Mouse (Mus musculus) frontal cortex, postnatal 36 days (tissue): ENCODE data around the gene Matn4.

ENCODE experiments used
- DNase-seq, 2 experiments: peaks; one replicate each; pipeline ENCODE4 v3.0.0; 2022; ENCODE audit warnings: low spot score in 2 of 2

The Matn4 gene

GRCm38 (mm10) chr2:164405060-164405459, at the start of gene Matn4:
Gene Matn4 (minus strand): TSS chr2:164405160.
- DNase-seq, result no peak

DNA sequence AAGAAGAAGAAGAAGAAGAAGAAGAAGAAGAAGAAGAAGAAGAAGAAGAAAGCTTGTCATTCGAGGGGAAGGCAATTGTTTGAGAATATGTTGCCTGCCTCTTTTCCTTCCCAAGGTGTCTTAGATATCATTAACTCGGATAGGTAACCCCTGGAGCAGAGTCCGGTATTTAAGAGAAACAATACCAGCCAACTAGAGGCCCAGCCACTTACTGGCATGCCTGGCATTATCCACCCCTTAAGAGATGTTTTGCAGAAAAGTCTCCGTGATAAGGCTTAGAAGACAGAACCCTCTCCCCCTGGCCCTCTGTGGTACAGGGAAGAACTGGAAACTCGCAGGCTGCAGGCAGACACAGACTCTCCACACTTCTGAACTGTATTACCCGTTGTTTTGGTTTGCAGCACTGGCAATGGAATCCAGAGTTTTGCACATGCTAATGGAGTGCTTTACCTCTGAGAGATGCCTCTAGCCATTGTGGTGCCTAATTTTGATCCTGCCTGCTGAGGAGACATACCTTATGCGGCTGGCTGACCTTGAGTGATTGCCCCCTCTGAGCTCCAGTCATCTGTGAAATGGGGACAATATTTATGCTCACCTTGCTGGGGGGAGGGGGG, 49.0 kb upstream of the Matn4 start:
- DNase-seq, result no peak

- DNase-seq, result no peak
These were observed 48.2 kb upstream of the Matn4 start for GRCm38 (mm10) chr2:164453047-164453757.

- DNase-seq, result no peak
These were observed 47.2 kb upstream of the Matn4 start for GRCm38 (mm10) chr2:164452000-164452676.

DNA sequence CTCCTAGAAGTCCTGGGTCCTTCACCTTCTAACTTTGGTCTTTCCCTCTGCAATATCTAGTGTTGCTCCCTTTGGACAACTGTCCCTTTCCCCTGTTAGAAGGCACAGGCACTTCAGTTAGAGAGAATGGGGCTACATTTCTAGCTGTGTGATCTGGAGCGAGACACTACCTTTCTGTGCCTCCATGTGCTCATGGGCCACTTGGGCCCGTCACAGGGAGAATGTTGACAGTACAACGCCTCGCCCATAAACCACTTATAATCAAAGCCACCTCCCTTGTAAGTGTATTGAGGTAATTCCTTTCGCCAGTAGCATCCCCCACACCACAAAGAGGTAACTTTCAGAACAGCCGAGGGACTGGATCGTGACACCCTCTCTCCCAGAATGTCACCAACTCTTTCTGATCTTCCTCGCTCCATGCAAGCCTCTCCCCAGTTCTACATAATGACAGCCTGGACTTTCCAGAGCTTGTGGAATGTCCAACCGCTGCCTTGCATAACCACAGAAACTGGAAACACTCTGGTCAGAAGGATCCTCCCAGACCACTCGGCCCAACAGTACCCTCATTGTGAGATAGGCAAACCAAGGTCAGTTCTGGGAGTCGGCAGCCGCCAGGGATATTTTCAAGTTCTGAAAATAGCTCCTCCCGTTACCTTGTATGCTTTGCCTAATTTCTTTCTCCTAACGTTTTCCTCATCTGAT, 44.5 kb upstream of the Matn4 start:
- DNase-seq, result no peak

GRCm38 (mm10) chr2:164448921-164449320, 44.0 kb upstream of the Matn4 start:
- no peak for DNase-seq

- DNase-seq, result no peak
These were observed 43.2 kb upstream of the Matn4 start for GRCm38 (mm10) chr2:164448140-164448539.

GRCm38 (mm10) chr2:164446086-164446469, 41.1 kb upstream of the Matn4 start:
- no peak for DNase-seq

DNA sequence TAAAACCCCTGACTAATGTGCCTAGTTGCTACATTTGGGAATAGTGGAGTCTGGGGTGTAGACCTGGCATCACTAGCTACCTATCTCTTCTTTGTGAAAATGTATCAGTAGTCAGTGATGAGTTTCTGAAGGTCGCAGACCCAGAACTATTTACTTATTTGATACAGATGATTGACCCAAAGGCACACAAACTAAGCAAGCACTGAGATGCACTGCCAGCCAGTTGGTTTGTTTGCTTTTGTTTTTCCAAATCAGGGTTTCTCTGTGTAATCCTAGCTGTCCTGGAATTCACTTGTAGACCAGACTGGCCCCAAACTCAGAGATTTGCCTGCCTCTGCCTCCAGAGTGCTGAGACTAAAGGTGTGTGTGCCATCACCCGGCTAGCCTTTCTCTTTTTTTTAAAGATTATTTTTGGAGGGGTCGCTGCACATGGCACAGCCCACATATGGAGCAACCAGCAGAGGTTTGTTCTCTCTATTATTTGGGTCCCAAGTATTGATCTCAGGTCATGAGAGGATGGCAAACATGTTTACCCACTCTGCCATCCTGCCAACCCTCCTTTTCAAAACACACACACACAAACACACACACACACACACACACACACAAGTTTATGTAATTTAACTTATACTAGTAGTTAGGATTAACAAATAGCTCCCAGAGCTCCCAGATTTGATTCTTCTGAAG, 40.6 kb upstream of the Matn4 start:
- DNase-seq, result no peak

- DNase-seq, result no peak
These were observed 39.7 kb upstream of the Matn4 start for GRCm38 (mm10) chr2:164444701-164445100.

DNA sequence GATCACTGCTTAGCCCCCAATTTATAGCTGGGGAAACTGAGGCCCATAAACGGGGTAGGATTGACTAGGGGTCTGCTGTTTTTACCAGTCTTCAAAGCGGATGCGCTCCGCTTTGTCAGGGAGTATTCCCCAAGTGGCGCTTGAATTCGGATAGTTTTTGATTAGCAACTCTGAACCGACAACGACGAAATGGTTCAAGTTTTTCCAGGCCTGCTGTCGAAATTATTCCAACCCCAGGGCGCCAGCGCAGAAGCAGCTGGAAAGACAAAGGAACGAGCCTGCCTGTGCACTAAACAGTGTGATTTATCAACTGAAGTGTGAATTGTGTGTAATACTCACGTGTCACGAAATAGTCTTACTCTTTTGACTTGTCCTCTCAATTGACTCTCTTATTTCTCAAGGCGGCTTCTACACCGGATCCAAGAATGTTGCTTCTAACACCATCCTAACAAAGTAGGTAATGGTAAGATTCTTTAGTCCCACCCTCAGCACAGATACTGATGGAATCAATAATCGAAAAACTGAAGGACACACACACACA, 38.6 kb upstream of the Matn4 start, which contains the start of gene Sdc4:
Gene Sdc4 (minus strand): TSS at position 428 of the 541 bp plus-strand sequence.
- DNase-seq, result no peak

DNA sequence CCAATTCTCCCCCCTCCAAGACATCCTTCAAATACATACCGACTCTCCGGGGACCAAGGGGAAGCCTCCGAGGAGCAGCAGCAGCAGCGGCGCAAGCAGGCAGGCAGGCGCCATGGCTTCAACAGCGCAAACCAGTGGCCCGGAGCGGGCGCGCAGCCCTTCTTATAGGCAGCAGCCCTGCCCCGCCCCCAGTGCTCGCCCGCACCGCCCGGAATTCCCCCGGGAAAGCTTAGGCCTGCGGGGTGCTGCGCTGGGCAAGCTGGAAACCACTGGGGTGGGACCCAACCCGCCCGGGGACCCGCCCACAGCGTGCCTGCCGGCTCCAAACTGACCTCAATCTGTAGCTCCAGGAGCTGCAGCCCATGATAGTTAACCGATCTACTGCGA, 38.1 kb upstream of the Matn4 start:
- DNase-seq, result peak; percentile 65 to 67

GRCm38 (mm10) chr2:164442315-164443050, 37.5 kb upstream of the Matn4 start:
- DNase-seq, result no peak

DNA sequence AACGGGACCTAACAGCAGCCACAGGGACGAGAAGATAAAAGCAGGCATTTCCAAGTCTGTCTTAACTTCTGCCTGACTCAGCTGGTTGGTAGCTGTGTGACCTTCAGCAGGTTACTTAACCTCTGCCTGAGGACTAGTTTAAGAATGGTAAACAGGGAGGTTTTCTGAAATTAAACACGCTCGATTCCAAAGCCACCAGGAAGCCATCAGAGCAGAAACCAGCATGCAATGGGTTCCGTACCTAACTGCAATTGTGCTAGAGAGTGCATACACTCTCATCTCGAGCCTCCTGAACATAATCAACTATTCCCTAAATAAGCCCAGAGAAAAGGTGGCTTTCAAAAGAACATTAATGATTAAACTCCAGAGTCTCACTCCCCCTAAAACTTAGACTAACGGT, 36.8 kb upstream of the Matn4 start:
- DNase-seq, result no peak

DNA sequence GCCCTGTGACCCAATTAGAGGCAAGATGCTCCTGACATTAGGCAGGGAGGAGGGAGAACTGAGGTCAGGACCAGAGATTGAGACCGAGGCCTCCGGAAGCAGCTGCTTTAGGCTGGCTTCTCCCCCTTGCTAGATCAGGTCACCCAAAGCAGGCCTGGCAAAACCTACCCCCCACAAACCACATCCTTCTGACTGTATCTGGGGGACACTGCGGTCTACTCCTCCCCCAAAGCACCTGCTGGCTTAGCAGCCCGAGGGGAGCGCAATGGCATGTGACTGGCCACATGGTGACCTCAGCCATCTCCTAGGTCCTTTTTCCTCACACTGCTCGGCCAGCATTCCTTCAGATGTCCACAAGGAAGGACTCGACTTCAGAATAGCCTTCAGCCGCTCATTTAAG, 36.2 kb upstream of the Matn4 start:
- no peak for DNase-seq

GRCm38 (mm10) chr2:164440314-164440713, 35.4 kb upstream of the Matn4 start:
- DNase-seq, result no peak

- DNase-seq, result no peak
These were observed 34.1 kb upstream of the Matn4 start for GRCm38 (mm10) chr2:164439001-164439421.

DNA sequence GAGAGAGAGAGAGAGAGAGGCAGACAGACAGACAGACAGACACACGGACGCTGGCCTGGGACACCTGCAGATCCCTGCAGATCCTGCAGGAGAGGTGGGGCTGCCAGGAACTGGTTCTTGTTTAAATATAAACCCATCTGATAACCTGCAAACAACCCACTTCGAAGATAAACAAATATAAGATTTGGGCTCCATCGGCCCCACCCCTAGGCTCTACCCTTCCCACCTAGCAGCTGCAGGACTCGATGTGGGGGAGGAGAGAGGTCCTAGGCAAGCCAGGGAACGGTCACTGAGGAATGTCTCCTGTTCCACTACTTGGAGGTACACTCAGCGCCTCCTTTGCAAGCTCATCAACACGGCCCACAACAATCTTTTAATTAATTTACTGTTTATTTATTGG, 33.3 kb upstream of the Matn4 start:
- DNase-seq, result no peak

- no peak for DNase-seq
These were observed 32.8 kb upstream of the Matn4 start for GRCm38 (mm10) chr2:164437710-164438109.

DNA sequence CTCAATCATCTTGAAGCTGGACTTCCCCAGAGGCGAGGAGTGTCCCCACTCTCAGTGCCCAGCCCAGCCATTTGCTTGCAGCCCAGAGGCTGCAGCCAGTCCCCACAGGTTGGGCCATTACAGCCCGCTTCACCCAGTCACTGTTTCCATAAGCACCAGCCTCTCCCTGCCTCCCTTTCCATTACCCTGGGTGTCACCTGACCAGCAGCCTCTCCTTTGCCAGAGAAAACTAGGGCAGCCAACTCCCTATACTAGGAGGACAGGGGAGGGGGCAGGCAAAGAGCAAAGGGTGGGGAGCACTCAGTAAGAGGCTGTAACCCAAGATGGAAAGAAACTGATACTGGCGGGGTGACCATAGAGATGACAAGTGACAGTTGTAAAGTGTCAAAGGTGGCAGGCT, 32.0 kb upstream of the Matn4 start:
- DNase-seq, result no peak
